Mouse (Mus musculus) CD4-positive helper T cell, adult 2 months (primary cell): ENCODE data around the gene Doc2g.
A peak's percentile ranks its signal among the peaks of the same experiment; 100 is the strongest.
"Not testable (repeated sequence)": the region's sequence is repeated elsewhere in the genome, so short reads cannot be mapped to it uniquely, and the experiment has no call there.

Experiments
- DNase-seq: peaks from one replicate; pipeline ENCODE4 v3.0.0-alpha.2; 2012; ENCODE audit warnings: low read depth, missing footprints, low spot score

The Doc2g gene

GRCm38 (mm10) chr19:4015635-4016034 is 12.5 kb downstream of the Doc2g start:
- DNase-seq, result no peak

- no peak for DNase-seq
Measured at GRCm38 (mm10) chr19:4017921-4018587, 14.9 kb downstream of the Doc2g start.

GRCm38 (mm10) chr19:4018743-4019583 is 15.8 kb downstream of the Doc2g start:
- DNase-seq, result peak; percentile 77

- no peak for DNase-seq
Measured at GRCm38 (mm10) chr19:4023185-4023584, 20.1 kb downstream of the Doc2g start.

GRCm38 (mm10) chr19:4027576-4027975 is 24.5 kb downstream of the Doc2g start:
- DNase-seq, result no peak

- DNase-seq, result no peak
Measured at GRCm38 (mm10) chr19:4032668-4033067, 29.6 kb downstream of the Doc2g start.

GRCm38 (mm10) chr19:4033298-4033697 is 30.2 kb downstream of the Doc2g start:
- no peak for DNase-seq

- DNase-seq, result no peak
Measured at GRCm38 (mm10) chr19:4033742-4034141, 30.6 kb downstream of the Doc2g start.

- no peak for DNase-seq
Measured at GRCm38 (mm10) chr19:4036327-4037045, 33.4 kb downstream of the Doc2g start.

- DNase-seq, result not testable (repeated sequence)
Measured at GRCm38 (mm10) chr19:4037154-4037787, 34.2 kb downstream of the Doc2g start.

GRCm38 (mm10) chr19:4037788-4038232 is 34.7 kb downstream of the Doc2g start, which contains the start of gene Gstp1:
TSS of gene Gstp1 (minus strand) at chr19:4037985.
- peak; percentile 88 for DNase-seq

- DNase-seq, result not testable (repeated sequence)
Measured at GRCm38 (mm10) chr19:4040941-4041340, 37.8 kb downstream of the Doc2g start.

GRCm38 (mm10) chr19:4041500-4041899 is 38.4 kb downstream of the Doc2g start:
- DNase-seq, result not testable (repeated sequence)

- no peak for DNase-seq
Measured at GRCm38 (mm10) chr19:4042124-4042523, 39.0 kb downstream of the Doc2g start.

GRCm38 (mm10) chr19:4044109-4044508 is 41.0 kb downstream of the Doc2g start:
- not testable (repeated sequence) for DNase-seq

- DNase-seq, result no peak
Measured at GRCm38 (mm10) chr19:4045966-4046865, 43.1 kb downstream of the Doc2g start, which contains the start of gene Gstp2. TSS of gene Gstp2 (minus strand) at chr19:4046023.

GRCm38 (mm10) chr19:4046866-4047254 is 43.7 kb downstream of the Doc2g start:
- no peak for DNase-seq

GRCm38 (mm10) chr19:4047859-4048258 is 44.7 kb downstream of the Doc2g start:
- DNase-seq, result peak; percentile 84

GRCm38 (mm10) chr19:4049069-4049468 is 46.0 kb downstream of the Doc2g start:
- not testable (repeated sequence) for DNase-seq

GRCm38 (mm10) chr19:4051016-4051415 is 47.9 kb downstream of the Doc2g start:
- DNase-seq, result no peak
